Mouse (Mus musculus) forebrain, postnatal 0 days (tissue): ENCODE results near the gene Tmem235. TPM values are rescaled to one million over a fixed set of nuclear protein-coding genes. Genes with fewer than 3 reads are reported as not detected.

Experiments used
- ATAC-seq: fragments of 200-750 bp; cut with Nextera tagmentation; 2 replicates; pipeline ENCODE4 v1.8.0; 2017; ENCODE audit warnings: mild to moderate bottlenecking, moderate library complexity
- DNase-seq: peaks from one replicate; pipeline ENCODE4 v3.0.0-alpha.2; 2015
- H3K27ac ChIP-seq: fragments of 300-500 bp; sonication (generic); 2 replicates; pipeline ENCODE4 v1.5.1; 2014; ENCODE audit warnings: low read depth, mild to moderate bottlenecking, antibody characterized with exemption, low read length, moderate library complexity, mixed read lengths
- H3K27me3 ChIP-seq: fragments of 300-500 bp; sonication (generic); 2 replicates; pipeline ENCODE4 v1.6.1; 2014; ENCODE audit warnings: mild to moderate bottlenecking, low read length, mixed read lengths; ENCODE audit not compliant: insufficient read depth
- H3K36me3 ChIP-seq: fragments of 300-500 bp; sonication (generic); 2 replicates; pipeline ENCODE4 v1.6.1; 2014; ENCODE audit warnings: mild to moderate bottlenecking, moderate library complexity; ENCODE audit not compliant: insufficient read depth
- H3K4me1 ChIP-seq: fragments of 300-500 bp; sonication (generic); 2 replicates; pipeline ENCODE4 v1.6.1; 2014; ENCODE audit warnings: antibody characterized with exemption; ENCODE audit not compliant: insufficient read depth
- H3K4me2 ChIP-seq: fragments of 300-500 bp; sonication (generic); 2 replicates; pipeline ENCODE4 v1.6.1; 2014; ENCODE audit warnings: low read depth, mild to moderate bottlenecking, moderate library complexity
- H3K4me3 ChIP-seq: fragments of 300-500 bp; sonication (generic); 2 replicates; pipeline ENCODE4 v1.5.1; 2014; ENCODE audit warnings: low read depth, low read length, mixed read lengths
- H3K9ac ChIP-seq: fragments of 300-500 bp; sonication (generic); 2 replicates; pipeline ENCODE4 v1.6.1; 2014; ENCODE audit warnings: mild to moderate bottlenecking
- H3K9me3 ChIP-seq: fragments of 300-500 bp; sonication (generic); 2 replicates; pipeline ENCODE4 v1.6.1; 2016; ENCODE audit warnings: low read length
- CTCF ChIP-seq: sonication (generic); IDR thresholded peaks from 2 replicates; pipeline ENCODE4 v1.5.1; 2016; ENCODE audit warnings: antibody characterized with exemption, control low read depth, low read depth
- WGBS: fragments of 180-500 bp; shearing (Covaris S2); extraction: QIAGEN DNeasy Blood & Tissue Kit; methylation state at CpG from one replicate; pipeline ENCODE4 v1.1.7; 2014; 5-methylcytosine and 5-hydroxymethylcytosine counted together
- polyA plus RNA-seq: library from polyadenylated mRNA; unstranded; fragments of >200 nt; fragmentation: Nextera tagmentation; extraction: Ambion mirVana; gene quantifications from 2 replicates; pipeline ENCODE4 v1.2.1, GENCODE M21; 2015
- total RNA-seq: library from RNA; depleted of rRNA; stranded (reverse); fragments of >200 nt; gene quantifications from 2 replicates; pipeline ENCODE4 v1.2.3, GENCODE M21; 2014; rRNA removed

Gene Tmem235
- total and polyA plus RNA-seq, 2 experiments from 2014 or later: not detected

- Histone ChIP-seq H3K9me3 (no peaks in the 10 kb centered on the region), H3K4me2 (no peak overlapping the region), H3K36me3 (no peaks in the 10 kb centered on the region), H3K27me3 (no peaks in the 10 kb centered on the region; the same call in 1 of the 2 replicates), H3K27ac (no peak overlapping the region), H3K4me1 (no peaks in the 10 kb centered on the region), H3K9ac (no peak overlapping the region), H3K4me3 (no peak overlapping the region)
- DNase-seq (no peak), ATAC-seq (no peak)
- TF ChIP-seq CTCF: no peak
- 29% methylated on average over 2 of the region's 2 CpGs for WGBS
Measured at GRCm38 (mm10) chr11:117896533-117896932, 36.0 kb downstream of the Tmem235 start.

GRCm38 (mm10) chr11:117902282-117902681, 41.7 kb downstream of the Tmem235 start:
- Histone ChIP-seq H3K27me3 (no peaks in the 10 kb centered on the region), H3K4me1 (no peaks in the 10 kb centered on the region), H3K36me3 (no peaks in the 10 kb centered on the region), H3K27ac (no peak overlapping the region), H3K9me3 (no peaks in the 10 kb centered on the region), H3K9ac (no peak overlapping the region), H3K4me3 (no peak overlapping the region), H3K4me2 (no peak overlapping the region)
- ATAC-seq (no peak), DNase-seq (no peak)
- no peak for TF ChIP-seq CTCF
- WGBS: 74% methylated on average over 2 of the region's 2 CpGs

- 90% methylated on average over 8 of the region's 8 CpGs for WGBS
- no peaks in the 10 kb centered on the region for H3K27me3 ChIP-seq
- H3K4me2 ChIP-seq: no peak overlapping the region
- no peak for ATAC-seq
- H3K27ac ChIP-seq: no peak overlapping the region
- no peak overlapping the region for H3K9ac ChIP-seq
- H3K36me3 ChIP-seq: no peaks in the 10 kb centered on the region
- no peak for DNase-seq
- H3K4me3 ChIP-seq: no peak overlapping the region
- TF ChIP-seq CTCF: no peak
- no peaks in the 10 kb centered on the region for H3K4me1 ChIP-seq
- no peaks in the 10 kb centered on the region for H3K9me3 ChIP-seq
Measured at GRCm38 (mm10) chr11:117904442-117904841, 43.9 kb downstream of the Tmem235 start.

- no peaks in the 10 kb centered on the region for H3K9me3 ChIP-seq
- H3K36me3 ChIP-seq: no peaks in the 10 kb centered on the region
- no peak overlapping the region for H3K4me2 ChIP-seq
- WGBS: 91% methylated on average over 8 of the region's 8 CpGs
- H3K27ac ChIP-seq: no peak overlapping the region
- TF ChIP-seq CTCF: no peak
- H3K4me1 ChIP-seq: no peaks in the 10 kb centered on the region
- no peak overlapping the region for H3K9ac ChIP-seq
- no peak for DNase-seq
- H3K4me3 ChIP-seq: no peak overlapping the region
- H3K27me3 ChIP-seq: no peaks in the 10 kb centered on the region
- ATAC-seq: no peak
Measured at GRCm38 (mm10) chr11:117909337-117909736, 48.8 kb downstream of the Tmem235 start.

- ATAC-seq (peak; percentile 53; the same call in 1 of the 2 replicates), DNase-seq (peak; percentile 71)
- Histone ChIP-seq H3K9ac (no peak overlapping the region), H3K4me3 (no peak overlapping the region), H3K9me3 (no peaks in the 10 kb centered on the region), H3K4me2 (no peak overlapping the region), H3K36me3 (no peaks in the 10 kb centered on the region), H3K4me1 (no peaks in the 10 kb centered on the region), H3K27ac (no peak overlapping the region), H3K27me3 (no peaks in the 10 kb centered on the region)
- 27% methylated on average over 13 of the region's 13 CpGs for WGBS
- peak; percentile 81 for TF ChIP-seq CTCF
Measured at GRCm38 (mm10) chr11:117912684-117913352, 52.3 kb downstream of the Tmem235 start.

- H3K9me3 ChIP-seq: no peaks in the 10 kb centered on the region
- H3K27me3 ChIP-seq: no peaks in the 10 kb centered on the region
- H3K4me2 ChIP-seq: no peak overlapping the region
- H3K27ac ChIP-seq: no peak overlapping the region
- H3K9ac ChIP-seq: no peak overlapping the region
- WGBS: 81% methylated on average over 12 of the region's 12 CpGs
- TF ChIP-seq CTCF: no peak
- no peaks in the 10 kb centered on the region for H3K36me3 ChIP-seq
- DNase-seq: no peak
- ATAC-seq: no peak
- H3K4me3 ChIP-seq: no peak overlapping the region
- H3K4me1 ChIP-seq: no peaks in the 10 kb centered on the region
Measured at GRCm38 (mm10) chr11:117914531-117914930, 54.0 kb downstream of the Tmem235 start.

Other genes starting within 250 kb of the Tmem235 start
- gene Tnrc6c, start 206.5 kb upstream of the Tmem235 start, total RNA-seq: 56.9 and 71.6 TPM in 2 replicates
- 13.1 and 19.9 TPM in 2 replicates for gene Tnrc6c, start 206.5 kb upstream of the Tmem235 start, polyA plus RNA-seq
- 2.1 and 6.2 TPM in 2 replicates for gene Tmc8, start 78.7 kb upstream of the Tmem235 start, total RNA-seq
- 0.44 and 0.59 TPM in 2 replicates for gene Tmc8, start 78.7 kb upstream of the Tmem235 start, polyA plus RNA-seq
- gene Tmc6, start 78.6 kb upstream of the Tmem235 start, total RNA-seq: 2.9 and 4.1 TPM in 2 replicates
- gene Tmc6, start 78.6 kb upstream of the Tmem235 start, polyA plus RNA-seq: 2.3 and 3.2 TPM in 2 replicates
- gene 6030468B19Rik, start 63.1 kb upstream of the Tmem235 start, total RNA-seq: not detected in 2 replicates
- gene 6030468B19Rik, start 63.1 kb upstream of the Tmem235 start, polyA plus RNA-seq: not detected in 2 replicates
- gene Gm20708, start 51.1 kb upstream of the Tmem235 start, total RNA-seq: 1.5 and 2.0 TPM in 2 replicates
- gene Gm20708, start 51.1 kb upstream of the Tmem235 start, polyA plus RNA-seq: 0.52 and 1.1 TPM in 2 replicates
- gene Syngr2, start 51.1 kb upstream of the Tmem235 start, total RNA-seq: 11.8 and 16.9 TPM in 2 replicates
- gene Syngr2, start 51.1 kb upstream of the Tmem235 start, polyA plus RNA-seq: 14.4 and 15.7 TPM in 2 replicates
- 3.6 and 3.8 TPM in 2 replicates for gene Afmid, start 34.8 kb upstream of the Tmem235 start, total RNA-seq
- 7.4 and 8.8 TPM in 2 replicates for gene Afmid, start 34.8 kb upstream of the Tmem235 start, polyA plus RNA-seq
- gene Tk1, start 34.7 kb upstream of the Tmem235 start, total RNA-seq: 10.3 and 29.8 TPM in 2 replicates
- 11.1 and 12.2 TPM in 2 replicates for gene Tk1, start 34.7 kb upstream of the Tmem235 start, polyA plus RNA-seq
- gene Birc5, start 11.5 kb upstream of the Tmem235 start, total RNA-seq: 5.7 and 6.2 TPM in 2 replicates
- 24.9 and 31.4 TPM in 2 replicates for gene Birc5, start 11.5 kb upstream of the Tmem235 start, polyA plus RNA-seq
- gene Tha1, start 12.7 kb downstream of the Tmem235 start, total RNA-seq: 5.9 and 8.2 TPM in 2 replicates
- gene Tha1, start 12.7 kb downstream of the Tmem235 start, polyA plus RNA-seq: 2.6 and 2.9 TPM in 2 replicates
- gene Socs3, start 109.3 kb downstream of the Tmem235 start, total RNA-seq: 7.8 and 11.0 TPM in 2 replicates
- 6.5 and 8.4 TPM in 2 replicates for gene Socs3, start 109.3 kb downstream of the Tmem235 start, polyA plus RNA-seq
- gene Pgs1, start 125.5 kb downstream of the Tmem235 start, total RNA-seq: 55.7 and 63.0 TPM in 2 replicates
- gene Pgs1, start 125.5 kb downstream of the Tmem235 start, polyA plus RNA-seq: 47.7 and 54.4 TPM in 2 replicates